Mouse (Mus musculus) ZHBTc4 (cell line): ENCODE data around the gene Tnfrsf26.
A peak's percentile ranks its signal among the peaks of the same experiment; 100 is the strongest.
"Not testable (repeated sequence)": the region's sequence is repeated elsewhere in the genome, so short reads cannot be mapped to it uniquely, and the experiment has no call there.

Experiments
- DNase-seq: peaks from one replicate; pipeline ENCODE4 v3.0.0-alpha.2; 2011; ENCODE audit warnings: low read depth, low spot score

The Tnfrsf26 gene

DNA sequence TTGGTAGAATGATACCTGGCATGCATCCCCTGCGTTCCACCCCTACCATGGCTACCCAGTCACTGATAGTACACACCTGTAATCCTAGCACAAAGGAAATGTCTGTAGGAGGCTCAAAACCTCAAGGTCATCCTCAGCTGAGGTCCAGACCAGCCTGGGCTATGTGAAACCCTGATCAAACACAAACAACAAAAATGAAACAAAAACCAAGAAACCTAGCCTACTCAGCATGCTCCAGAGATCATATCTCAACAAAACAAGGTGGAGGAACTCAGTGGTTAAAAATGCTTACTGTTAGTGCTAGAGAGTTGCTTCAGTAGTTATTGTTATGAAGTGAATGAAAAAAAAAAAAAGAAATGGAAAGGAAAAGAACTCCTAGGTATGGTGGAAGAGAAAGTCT lies at the start of gene Tnfrsf26:
Tnfrsf26 (minus strand) TSS at position 183 of the 400 bp plus-strand sequence.
- DNase-seq: no peak

- peak; percentile 74 for DNase-seq
Measured at GRCm38 (mm10) chr7:143666427-143667311, 38.1 kb upstream of the Tnfrsf26 start.

DNA sequence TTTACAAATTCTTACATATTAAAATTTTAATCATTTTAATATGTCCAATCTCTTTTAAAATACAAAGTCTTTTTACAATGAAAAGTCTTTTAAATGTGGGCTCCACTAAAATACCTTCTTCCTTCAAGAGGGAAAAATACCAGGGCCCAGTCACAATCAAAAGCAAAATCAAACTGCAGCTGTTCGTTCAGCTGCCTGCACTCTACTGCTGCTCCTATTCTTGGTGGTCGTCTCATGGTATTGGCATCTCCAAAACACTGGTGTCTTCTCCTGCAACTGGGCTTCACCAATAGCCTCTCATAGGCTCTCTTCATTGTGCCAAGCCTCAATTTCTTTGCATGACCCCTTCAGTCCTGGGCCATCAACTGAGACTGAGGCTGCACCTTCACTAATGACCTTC lies 34.9 kb upstream of the Tnfrsf26 start:
- DNase-seq: no peak

GRCm38 (mm10) chr7:143660797-143661196 lies 32.3 kb upstream of the Tnfrsf26 start:
- no peak for DNase-seq

GRCm38 (mm10) chr7:143649769-143650346 lies 21.3 kb upstream of the Tnfrsf26 start:
- DNase-seq: not testable (repeated sequence)

- DNase-seq: peak; percentile 94
Measured at GRCm38 (mm10) chr7:143649034-143649768, 20.7 kb upstream of the Tnfrsf26 start, which contains the start of gene Tnfrsf22. Tnfrsf22 (minus strand) TSS chr7:143649661.

- DNase-seq: not testable (repeated sequence)
Measured at GRCm38 (mm10) chr7:143643949-143644348, 15.4 kb upstream of the Tnfrsf26 start.

DNA sequence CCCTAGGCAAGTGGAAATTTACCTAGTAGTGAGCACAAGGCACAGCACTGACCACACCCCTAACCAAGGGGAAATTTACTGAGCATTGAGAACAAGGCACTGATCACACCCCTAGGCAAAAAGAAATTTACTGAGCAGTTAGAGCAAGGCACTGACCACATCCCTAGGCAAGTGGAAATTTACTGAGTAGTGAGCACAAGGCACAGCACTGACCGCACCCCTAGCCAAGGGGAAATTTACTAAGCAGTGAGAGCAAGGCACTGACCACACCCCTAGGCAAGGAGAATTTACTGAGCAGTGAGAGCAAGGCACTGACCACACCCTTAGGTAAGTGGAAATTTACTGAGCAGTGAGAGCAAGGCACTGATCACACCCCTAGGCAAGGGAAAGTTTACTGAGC lies 8.2 kb upstream of the Tnfrsf26 start:
- DNase-seq: peak; percentile 77

- no peak for DNase-seq
Measured at GRCm38 (mm10) chr7:143631503-143631902, 3.0 kb upstream of the Tnfrsf26 start.

DNA sequence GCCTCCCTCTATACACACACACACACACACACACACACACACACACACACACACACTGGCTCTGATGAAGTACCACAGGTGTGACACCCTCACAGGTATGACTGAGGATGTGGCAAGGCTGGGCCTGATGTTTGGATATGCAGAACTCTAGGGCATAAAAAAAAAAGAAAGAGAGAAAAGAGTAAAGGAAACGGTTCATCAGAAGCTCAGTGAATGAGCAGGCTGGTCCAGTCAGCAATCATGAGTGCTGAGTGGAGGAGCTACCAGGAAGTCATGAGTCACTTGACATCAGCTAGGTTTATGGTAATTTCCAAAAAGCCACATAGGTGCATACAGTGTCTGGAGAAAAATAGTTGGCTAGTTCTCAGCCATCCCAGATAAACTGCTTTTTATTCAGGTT lies 979 bp upstream of the Tnfrsf26 start:
- DNase-seq: no peak

GRCm38 (mm10) chr7:143627555-143628286 lies 801 bp downstream of the Tnfrsf26 start:
- DNase-seq: no peak

DNA sequence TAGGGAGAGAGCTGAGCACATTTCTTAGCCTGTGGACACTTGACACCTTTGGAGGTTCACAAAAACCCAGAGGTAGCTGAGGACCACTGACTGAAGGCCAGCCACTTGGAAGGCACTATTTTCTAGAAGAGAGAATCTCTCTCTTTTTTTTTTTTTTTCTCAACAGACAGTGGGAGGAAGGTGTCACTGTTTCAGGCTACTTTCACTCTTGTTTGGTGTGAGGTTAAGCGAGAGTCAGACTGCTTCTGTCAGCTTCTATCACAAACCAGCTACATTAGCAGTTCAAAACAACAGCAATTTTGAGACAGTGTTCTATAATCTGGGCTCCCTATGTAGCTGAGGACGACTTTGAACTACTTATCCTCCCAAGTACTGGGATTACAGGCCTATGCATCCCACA lies 2.3 kb downstream of the Tnfrsf26 start:
- no peak for DNase-seq

DNA sequence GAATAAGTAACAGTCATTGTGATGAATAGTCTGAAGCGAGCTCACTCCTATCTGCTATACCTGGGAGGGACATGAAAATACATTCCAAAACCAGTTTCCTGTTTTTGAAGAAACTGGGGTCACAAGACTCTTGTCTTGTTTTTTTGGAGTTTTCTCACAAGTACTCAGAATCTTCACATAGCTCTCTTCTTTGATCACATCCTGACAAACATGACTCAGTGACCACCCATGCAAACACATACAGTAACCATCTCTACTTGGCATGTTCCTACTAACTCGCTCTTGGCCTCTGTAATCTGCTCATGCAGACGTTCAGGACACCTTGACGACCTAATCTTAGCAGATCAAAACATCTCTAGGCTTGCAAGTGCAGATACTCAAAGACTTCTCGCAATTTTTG lies 3.4 kb downstream of the Tnfrsf26 start:
- DNase-seq: no peak

GRCm38 (mm10) chr7:143624561-143624960 lies 4.0 kb downstream of the Tnfrsf26 start:
- DNase-seq: no peak

DNA sequence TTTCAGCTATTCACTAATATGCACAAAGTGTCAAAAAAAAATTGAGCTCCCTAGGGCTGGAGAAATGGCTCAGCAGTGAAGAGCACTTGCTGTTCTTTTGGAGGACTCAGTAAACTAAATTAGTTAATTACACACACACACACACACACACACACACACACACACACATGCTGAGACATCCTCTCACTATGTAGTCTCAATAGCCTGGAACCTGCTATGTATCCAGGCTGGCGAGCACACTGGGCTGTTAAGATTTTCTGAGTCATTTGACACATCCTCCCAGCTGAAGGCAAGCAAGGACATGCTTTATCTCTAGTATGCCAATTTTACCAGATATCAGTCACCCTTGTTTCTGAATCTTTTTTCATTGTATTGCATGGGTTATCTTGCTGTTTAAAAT lies 7.6 kb downstream of the Tnfrsf26 start:
- DNase-seq: no peak

- no peak for DNase-seq
Measured at GRCm38 (mm10) chr7:143614404-143615135, 14.0 kb downstream of the Tnfrsf26 start.

GRCm38 (mm10) chr7:143612215-143612614 lies 16.3 kb downstream of the Tnfrsf26 start:
- DNase-seq: peak; percentile 79

DNA sequence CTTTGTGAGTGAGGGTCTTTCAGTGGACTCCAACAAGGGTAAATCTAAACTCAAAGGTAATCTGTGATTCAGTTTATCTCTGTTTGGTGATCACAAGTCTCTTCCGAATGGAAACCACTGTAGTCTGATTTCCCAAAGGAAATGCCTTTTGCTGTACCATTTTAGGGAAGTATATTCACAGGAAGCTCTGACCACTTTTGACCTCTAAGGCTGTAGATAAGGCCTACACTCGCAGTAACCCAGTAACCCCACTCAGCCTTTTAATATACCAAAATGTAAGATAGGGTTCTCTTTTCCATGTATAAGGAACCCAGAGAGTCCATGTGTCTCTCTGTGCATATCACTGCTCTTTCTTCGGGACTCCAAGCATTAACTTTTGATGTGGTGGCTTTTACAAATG lies 23.2 kb downstream of the Tnfrsf26 start:
- DNase-seq: no peak

GRCm38 (mm10) chr7:143604889-143605288 lies 23.6 kb downstream of the Tnfrsf26 start:
- no peak for DNase-seq

GRCm38 (mm10) chr7:143601705-143602104 lies 26.8 kb downstream of the Tnfrsf26 start:
- DNase-seq: peak; percentile 65

- DNase-seq: no peak
Measured at GRCm38 (mm10) chr7:143600231-143600740, 28.2 kb downstream of the Tnfrsf26 start.
